Mouse (Mus musculus): Measurements from ENCODE around the gene Olfr550.
A peak's percentile ranks its signal among the peaks of the same experiment; 100 is the strongest.
"Not testable (repeated sequence)": the region's sequence is repeated elsewhere in the genome, so short reads cannot be mapped to it uniquely, and the experiment has no call there.

The Olfr550 gene

GRCm38 (mm10) chr7:102571142-102571541 lies at the start of gene Olfr550:
Olfr550 (plus strand) TSS chr7:102571442.
- DNase-seq (ENCODE audit: low spot score in 2 of 2): no peak

- DNase-seq (ENCODE audit: low spot score in 2 of 2): no peak
Observed at GRCm38 (mm10) chr7:102529052-102529451, 42.2 kb upstream of the Olfr550 start.

- DNase-seq (ENCODE audit: low spot score in 2 of 2): no peak
Observed at GRCm38 (mm10) chr7:102534449-102534848, 36.8 kb upstream of the Olfr550 start, which contains the start of gene Olfr547. Olfr547 (plus strand) TSS chr7:102534749.

DNA sequence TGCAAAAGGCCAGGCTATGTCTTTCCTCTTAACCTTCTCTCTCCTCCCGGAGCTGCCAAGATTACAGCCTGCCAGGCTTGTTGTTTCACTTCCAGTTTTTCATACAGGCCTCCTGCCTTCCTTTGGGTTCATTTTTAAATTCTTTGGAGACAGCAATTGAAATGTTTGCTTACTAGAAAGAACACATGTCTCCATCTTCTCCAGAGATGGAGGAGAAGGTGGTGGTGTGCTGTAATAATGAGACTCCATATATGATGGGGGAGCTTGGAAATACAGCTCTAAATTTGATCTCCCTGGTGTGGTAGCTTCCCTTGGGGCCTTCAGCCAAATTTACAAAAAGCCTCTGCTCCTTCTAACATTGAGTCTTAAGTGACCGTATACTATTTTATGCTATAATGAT lies 30.6 kb upstream of the Olfr550 start, which contains the start of gene Olfr548-ps1:
Gene Olfr548-ps1, plus strand, starts transcription at position 301 of the 400 bp plus-strand sequence.
- no peak for DNase-seq (ENCODE audit: low spot score in 2 of 2)

GRCm38 (mm10) chr7:102541251-102541650 lies 30.0 kb upstream of the Olfr550 start:
- DNase-seq (ENCODE audit: low spot score in 2 of 2): no peak

- DNase-seq (ENCODE audit: low spot score in 2 of 2): no peak
Observed at GRCm38 (mm10) chr7:102549570-102549969, 21.7 kb upstream of the Olfr550 start, which contains the start of gene Olfr549. Olfr549 (plus strand) TSS chr7:102549870.

DNA sequence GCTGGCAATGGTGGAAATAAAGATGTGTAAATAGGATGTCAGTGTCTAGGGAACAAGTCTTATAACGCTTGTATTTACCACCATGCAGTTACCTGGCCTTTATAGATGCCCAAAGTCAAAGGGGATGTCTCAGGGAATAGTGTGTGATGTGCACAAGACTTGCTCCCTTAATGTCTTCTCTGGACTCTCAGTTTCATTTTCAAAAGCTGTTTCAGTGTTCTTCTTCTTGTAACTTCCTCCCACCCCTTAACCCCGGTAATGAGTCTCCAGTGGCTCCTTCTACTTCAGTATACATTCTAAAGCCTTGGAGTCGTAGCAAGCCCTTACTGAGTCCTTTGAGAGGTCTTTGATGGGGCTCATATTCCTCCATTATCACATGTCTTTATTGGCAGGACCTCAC lies 18.0 kb upstream of the Olfr550 start:
- DNase-seq (ENCODE audit: low spot score in 2 of 2): no peak

- DNase-seq (ENCODE audit: low spot score in 2 of 2): peak; percentile 55 to 90
Observed at GRCm38 (mm10) chr7:102564999-102565997, 5.9 kb upstream of the Olfr550 start, which contains the start of gene Trim21. Trim21 (minus strand) TSS chr7:102565486.

DNA sequence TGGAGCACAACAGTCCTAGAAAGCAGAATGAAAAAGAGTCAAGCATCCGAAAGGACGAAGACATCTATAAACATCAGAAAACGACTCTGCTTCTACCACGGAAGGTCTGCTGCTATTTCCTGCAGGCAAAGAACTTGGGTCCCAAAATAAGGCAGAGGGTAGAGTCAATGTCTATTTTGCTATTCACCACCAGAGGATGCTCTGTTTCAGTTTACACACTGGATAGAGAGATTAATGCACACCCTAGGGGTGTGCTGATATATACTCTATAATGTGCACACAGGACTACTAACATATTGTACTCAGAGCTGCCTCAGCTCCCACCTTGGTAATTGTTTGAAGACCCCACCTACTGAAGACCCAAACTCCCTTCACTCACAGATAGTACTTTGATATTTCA lies 5.0 kb upstream of the Olfr550 start:
- DNase-seq (ENCODE audit: low spot score in 2 of 2): no peak

- DNase-seq (ENCODE audit: low spot score in 2 of 2): no peak
Observed at GRCm38 (mm10) chr7:102573174-102573830, 2.1 kb downstream of the Olfr550 start.

DNA sequence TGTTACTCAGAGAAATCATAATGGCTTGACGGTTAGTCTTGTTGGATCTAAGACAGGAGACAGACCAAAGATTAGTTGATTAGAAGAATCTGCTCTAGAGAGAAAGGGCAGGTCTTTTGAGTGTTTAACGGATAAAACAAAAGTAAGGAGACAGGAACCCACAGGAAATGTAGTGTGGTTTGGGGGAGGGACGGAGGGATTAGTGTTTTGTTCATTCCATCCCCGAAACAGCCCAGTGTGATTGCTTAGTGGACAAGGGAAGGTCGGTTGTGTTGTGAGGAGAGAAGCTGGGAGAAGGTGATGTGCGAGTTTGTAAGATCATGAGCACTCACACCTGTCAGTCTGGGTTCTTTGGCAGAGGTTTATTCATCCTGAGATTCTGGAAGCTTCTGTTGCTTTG lies 4.8 kb downstream of the Olfr550 start:
- DNase-seq (ENCODE audit: low spot score in 2 of 2): no peak

GRCm38 (mm10) chr7:102591786-102592185 lies 20.5 kb downstream of the Olfr550 start, which contains the start of gene Olfr551:
Olfr551 (minus strand) TSS chr7:102591886.
- no peak for DNase-seq (ENCODE audit: low spot score in 2 of 2)

DNA sequence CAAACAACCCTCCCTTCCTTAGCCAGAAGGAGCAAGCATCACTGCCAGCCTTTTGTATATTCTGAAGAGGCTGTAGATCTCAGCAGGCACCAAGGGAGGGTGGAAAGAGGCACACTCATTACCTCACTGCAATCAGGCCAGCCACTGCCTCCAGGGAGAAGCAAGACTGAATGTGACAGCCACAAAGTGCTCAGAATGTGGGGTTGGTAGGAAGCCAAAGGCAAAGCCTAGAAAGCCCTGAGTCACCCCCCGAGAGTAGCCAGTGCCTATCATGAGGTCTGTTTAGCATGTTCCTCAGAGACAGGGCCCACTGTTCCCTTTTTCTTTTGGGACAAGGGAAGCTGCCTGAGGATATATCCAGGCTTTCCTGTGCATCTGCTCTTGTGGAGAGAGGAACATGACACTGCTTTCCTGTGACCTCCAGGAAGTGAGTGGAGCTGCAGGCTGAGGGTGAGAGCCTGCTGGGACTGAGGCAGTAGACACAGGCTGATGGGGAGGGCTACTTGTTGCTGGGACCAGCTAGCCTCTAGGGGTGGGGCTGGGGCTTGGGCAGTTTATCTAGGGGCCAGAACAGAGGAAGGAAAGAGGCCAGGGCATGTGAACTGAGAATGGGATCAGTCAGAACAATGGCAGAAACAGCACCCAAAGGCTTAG lies 26.3 kb downstream of the Olfr550 start, which contains the start of gene Olfr552:
Gene Olfr552, plus strand, starts transcription at position 393 of the 654 bp plus-strand sequence.
- no peak for DNase-seq (ENCODE audit: low spot score in 2 of 2)

GRCm38 (mm10) chr7:102618118-102618517 lies 46.9 kb downstream of the Olfr550 start, which contains the start of gene Olfr553:
Olfr553 (minus strand) TSS chr7:102618218.
- DNase-seq (ENCODE audit: low spot score in 2 of 2): no peak

DNA sequence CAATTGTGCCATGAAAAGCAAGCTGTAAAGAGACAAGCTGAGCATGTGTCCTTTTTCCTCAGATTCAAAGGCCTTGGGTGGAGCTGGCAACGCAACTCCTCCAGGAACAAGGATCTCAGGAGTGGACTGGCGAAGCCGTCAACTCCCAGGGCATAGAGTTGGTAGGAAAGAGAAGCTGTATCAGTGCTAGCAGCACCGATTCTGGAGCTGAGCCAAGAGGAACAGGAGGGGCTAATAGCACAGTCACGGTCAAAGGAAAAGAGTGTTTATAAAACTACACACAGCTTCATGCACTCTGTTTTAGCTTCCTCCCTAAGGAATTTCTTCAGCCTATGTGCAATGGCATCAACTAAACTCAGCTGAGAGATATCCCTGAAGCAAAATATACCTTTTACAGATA lies 48.4 kb downstream of the Olfr550 start:
- DNase-seq (ENCODE audit: low spot score in 2 of 2): no peak

- not testable (repeated sequence) for DNase-seq (ENCODE audit: low spot score in 2 of 2)
Observed at GRCm38 (mm10) chr7:102620368-102620767, 49.1 kb downstream of the Olfr550 start.

All from spleen, postnatal 10 days (tissue).